Mouse (Mus musculus) limb, embryonic 15.5 days (tissue): Measurements from ENCODE around the gene Ttll11. TPM values are rescaled to one million over a fixed set of nuclear protein-coding genes. Genes with fewer than 3 reads are reported as not detected.

Experiments used
- ATAC-seq: fragments of 200-750 bp; cut with Nextera tagmentation; 2 replicates; pipeline ENCODE4 v1.8.0; 2017; ENCODE audit warnings: low read depth, moderate TSS enrichment; ENCODE audit not compliant: insufficient number of reproducible peaks, low FRiP score, low TSS enrichment
- H3K27ac ChIP-seq: fragments of 300-500 bp; sonication (generic); 2 replicates; pipeline ENCODE4 v1.5.1; 2015; ENCODE audit warnings: moderate library complexity, mild to moderate bottlenecking, inconsistent platforms
- H3K27me3 ChIP-seq: fragments of 300-500 bp; sonication (generic); 2 replicates; pipeline ENCODE4 v1.6.1; 2015; ENCODE audit warnings: inconsistent platforms
- H3K36me3 ChIP-seq: fragments of 300-500 bp; sonication (generic); 2 replicates; pipeline ENCODE4 v1.6.1; 2015; ENCODE audit warnings: inconsistent platforms
- H3K4me1 ChIP-seq: fragments of 300-500 bp; sonication (generic); 2 replicates; pipeline ENCODE4 v1.6.1; 2015; ENCODE audit warnings: inconsistent platforms
- H3K4me2 ChIP-seq: fragments of 300-500 bp; sonication (generic); 2 replicates; pipeline ENCODE4 v1.6.1; 2015; ENCODE audit warnings: mild to moderate bottlenecking, inconsistent platforms
- H3K4me3 ChIP-seq: fragments of 300-500 bp; sonication (generic); 2 replicates; pipeline ENCODE4 v1.5.1; 2015; ENCODE audit warnings: mild to moderate bottlenecking, inconsistent platforms
- H3K9ac ChIP-seq: fragments of 300-500 bp; sonication (generic); 2 replicates; pipeline ENCODE4 v1.6.1; 2015; ENCODE audit warnings: inconsistent platforms
- H3K9me3 ChIP-seq: fragments of 300-500 bp; sonication (generic); 2 replicates; pipeline ENCODE4 v1.6.1; 2016; ENCODE audit warnings: inconsistent platforms
- WGBS: fragments of 180-500 bp; shearing (Covaris S2); methylation state at CpG from one replicate; pipeline ENCODE4 v1.1.7; 2015; 5-methylcytosine and 5-hydroxymethylcytosine counted together
- polyA plus RNA-seq: library from polyadenylated mRNA; unstranded; fragments of >200 nt; fragmentation: Nextera tagmentation; extraction: Ambion mirVana; gene quantifications from 2 replicates; pipeline ENCODE4 v1.2.1, GENCODE M21; 2015

The Ttll11 gene
- polyA plus RNA-seq, 1 experiment from 2014 or later = 1.0 TPM

- no peak overlapping the region for H3K4me3 ChIP-seq
- peaks cover 2% of the 10 kb centered on the region; the same call in 1 of the 2 replicates for H3K4me1 ChIP-seq
- H3K9me3 ChIP-seq = no peaks in the 10 kb centered on the region
- H3K4me2 ChIP-seq = no peak overlapping the region
- no peaks in the 10 kb centered on the region for H3K36me3 ChIP-seq
- 88% methylated on average over 2 of the region's 2 CpGs for WGBS
- no peak overlapping the region for H3K27ac ChIP-seq
- H3K9ac ChIP-seq = no peak overlapping the region
- no peaks in the 10 kb centered on the region for H3K27me3 ChIP-seq
- no peak for ATAC-seq
Observed at GRCm38 (mm10) chr2:35897125-35897524, 82.6 kb downstream of the Ttll11 start.

- no peaks in the 10 kb centered on the region for H3K9me3 ChIP-seq
- peaks cover 2% of the 10 kb centered on the region; the same call in 1 of the 2 replicates for H3K4me1 ChIP-seq
- 78% methylated on average over 2 of the region's 2 CpGs for WGBS
- no peak overlapping the region for H3K4me2 ChIP-seq
- H3K9ac ChIP-seq = no peak overlapping the region
- no peak for ATAC-seq
- H3K27me3 ChIP-seq = no peaks in the 10 kb centered on the region
- no peaks in the 10 kb centered on the region for H3K36me3 ChIP-seq
- H3K4me3 ChIP-seq = no peak overlapping the region
- H3K27ac ChIP-seq = no peak overlapping the region
Observed at GRCm38 (mm10) chr2:35894512-35894911, 85.2 kb downstream of the Ttll11 start.

- H3K36me3 ChIP-seq = no peaks in the 10 kb centered on the region
- no peak overlapping the region for H3K27ac ChIP-seq
- no peak overlapping the region for H3K4me3 ChIP-seq
- no peak overlapping the region for H3K9ac ChIP-seq
- H3K9me3 ChIP-seq = no peaks in the 10 kb centered on the region
- H3K4me2 ChIP-seq = no peak overlapping the region
- H3K27me3 ChIP-seq = no peaks in the 10 kb centered on the region
- no peaks in the 10 kb centered on the region for H3K4me1 ChIP-seq
- WGBS = 72% methylated on average over 3 of the region's 3 CpGs
- no peak for ATAC-seq
Observed at GRCm38 (mm10) chr2:35890635-35891034, 89.1 kb downstream of the Ttll11 start.

- no peaks in the 10 kb centered on the region for H3K36me3 ChIP-seq
- H3K4me1 ChIP-seq = no peaks in the 10 kb centered on the region
- no peaks in the 10 kb centered on the region for H3K9me3 ChIP-seq
- WGBS = 39% methylated on average over 2 of the region's 2 CpGs
- H3K4me2 ChIP-seq = no peak overlapping the region
- H3K4me3 ChIP-seq = no peak overlapping the region
- no peaks in the 10 kb centered on the region for H3K27me3 ChIP-seq
- no peak overlapping the region for H3K9ac ChIP-seq
- ATAC-seq = no peak
- no peak overlapping the region for H3K27ac ChIP-seq
Observed at GRCm38 (mm10) chr2:35889776-35890175, 89.9 kb downstream of the Ttll11 start.

GRCm38 (mm10) chr2:35884296-35884695, 95.4 kb downstream of the Ttll11 start:
- Histone ChIP-seq H3K27me3 (no peaks in the 10 kb centered on the region; the same call in none of the 2 replicates), H3K4me1 (peaks cover 26% of the 10 kb centered on the region), H3K9ac (no peak overlapping the region), H3K4me2 (no peak overlapping the region), H3K27ac (no peak overlapping the region), H3K36me3 (no peaks in the 10 kb centered on the region), H3K4me3 (no peak overlapping the region), H3K9me3 (no peaks in the 10 kb centered on the region)
- ATAC-seq = no peak
- 25% methylated on average over 7 of the region's 7 CpGs for WGBS

GRCm38 (mm10) chr2:35882336-35882987, 97.3 kb downstream of the Ttll11 start:
- WGBS = 49% methylated on average over 9 of the region's 9 CpGs
- Histone ChIP-seq H3K27me3 (peaks cover 4% of the 10 kb centered on the region), H3K36me3 (no peaks in the 10 kb centered on the region), H3K4me3 (no peak overlapping the region), H3K9ac (no peak overlapping the region), H3K9me3 (no peaks in the 10 kb centered on the region), H3K4me1 (peaks cover 28% of the 10 kb centered on the region), H3K4me2 (no peak overlapping the region), H3K27ac (no peak overlapping the region)
- ATAC-seq = no peak

GRCm38 (mm10) chr2:35881896-35882295, 97.8 kb downstream of the Ttll11 start:
- Histone ChIP-seq H3K4me1 (peaks cover 31% of the 10 kb centered on the region), H3K4me3 (no peak overlapping the region), H3K9ac (no peak overlapping the region), H3K27ac (no peak overlapping the region), H3K27me3 (peaks cover 4% of the 10 kb centered on the region), H3K9me3 (no peaks in the 10 kb centered on the region), H3K36me3 (no peaks in the 10 kb centered on the region), H3K4me2 (no peak overlapping the region)
- no peak for ATAC-seq
- WGBS = 64% methylated on average over 9 of the region's 9 CpGs

GRCm38 (mm10) chr2:35880362-35880761, 99.4 kb downstream of the Ttll11 start:
- Histone ChIP-seq H3K36me3 (no peaks in the 10 kb centered on the region), H3K4me3 (no peak overlapping the region), H3K4me2 (no peak overlapping the region), H3K4me1 (peaks cover 31% of the 10 kb centered on the region), H3K9me3 (no peaks in the 10 kb centered on the region), H3K9ac (no peak overlapping the region), H3K27ac (no peak overlapping the region), H3K27me3 (peaks cover 4% of the 10 kb centered on the region)
- ATAC-seq = no peak
- WGBS = 57% methylated on average over 7 of the region's 7 CpGs

- Histone ChIP-seq H3K4me3 (no peak overlapping the region), H3K27me3 (peaks cover 4% of the 10 kb centered on the region), H3K4me1 (peaks cover 31% of the 10 kb centered on the region), H3K9ac (no peak overlapping the region), H3K36me3 (no peaks in the 10 kb centered on the region), H3K9me3 (no peaks in the 10 kb centered on the region), H3K4me2 (no peak overlapping the region), H3K27ac (no peak overlapping the region)
- WGBS = 68% methylated on average over 4 of the region's 4 CpGs
- no peak for ATAC-seq
Observed at GRCm38 (mm10) chr2:35879887-35880286, 99.8 kb downstream of the Ttll11 start.

GRCm38 (mm10) chr2:35878506-35878905, 101.2 kb downstream of the Ttll11 start:
- no peak overlapping the region for H3K27ac ChIP-seq
- peaks cover 4% of the 10 kb centered on the region for H3K27me3 ChIP-seq
- WGBS = 89% methylated on average over 3 of the region's 3 CpGs
- no peak overlapping the region for H3K4me2 ChIP-seq
- ATAC-seq = no peak
- peaks cover 25% of the 10 kb centered on the region for H3K4me1 ChIP-seq
- no peak overlapping the region for H3K9ac ChIP-seq
- H3K4me3 ChIP-seq = no peak overlapping the region
- H3K9me3 ChIP-seq = no peaks in the 10 kb centered on the region
- H3K36me3 ChIP-seq = no peaks in the 10 kb centered on the region

GRCm38 (mm10) chr2:35875572-35875971, 104.1 kb downstream of the Ttll11 start:
- Histone ChIP-seq H3K4me2 (no peak overlapping the region), H3K27ac (no peak overlapping the region), H3K4me1 (peaks cover 17% of the 10 kb centered on the region; the same call in 1 of the 2 replicates), H3K27me3 (peaks cover 4% of the 10 kb centered on the region; the same call in 1 of the 2 replicates), H3K36me3 (no peaks in the 10 kb centered on the region), H3K9ac (no peak overlapping the region), H3K4me3 (no peak overlapping the region), H3K9me3 (no peaks in the 10 kb centered on the region)
- ATAC-seq = no peak
- 78% methylated on average over 7 of the region's 7 CpGs for WGBS

GRCm38 (mm10) chr2:35874421-35874820, 105.3 kb downstream of the Ttll11 start:
- ATAC-seq = no peak
- 0 out of 2 replicates have a peak, but pooled peaks cover 8% of the 10 kb centered on the region for H3K4me1 ChIP-seq
- no peaks in the 10 kb centered on the region for H3K36me3 ChIP-seq
- no peak overlapping the region for H3K4me2 ChIP-seq
- H3K4me3 ChIP-seq = no peak overlapping the region
- 65% methylated on average over 8 of the region's 8 CpGs for WGBS
- no peaks in the 10 kb centered on the region for H3K9me3 ChIP-seq
- peaks cover 4% of the 10 kb centered on the region; the same call in 1 of the 2 replicates for H3K27me3 ChIP-seq
- no peak overlapping the region for H3K27ac ChIP-seq
- no peak overlapping the region for H3K9ac ChIP-seq
